Mouse (Mus musculus): ENCODE measurements around the gene Sh2b2.
"Not testable (repeated sequence)": the region's sequence is repeated elsewhere in the genome, so short reads cannot be mapped to it uniquely, and the experiment has no call there.

Sh2b2 gene

GRCm38 (mm10) chr5:136241161-136241560 is 5.2 kb downstream of the Sh2b2 start:
- in situ Hi-C loops (cut with MboI, MseI): no loop called here

DNA sequence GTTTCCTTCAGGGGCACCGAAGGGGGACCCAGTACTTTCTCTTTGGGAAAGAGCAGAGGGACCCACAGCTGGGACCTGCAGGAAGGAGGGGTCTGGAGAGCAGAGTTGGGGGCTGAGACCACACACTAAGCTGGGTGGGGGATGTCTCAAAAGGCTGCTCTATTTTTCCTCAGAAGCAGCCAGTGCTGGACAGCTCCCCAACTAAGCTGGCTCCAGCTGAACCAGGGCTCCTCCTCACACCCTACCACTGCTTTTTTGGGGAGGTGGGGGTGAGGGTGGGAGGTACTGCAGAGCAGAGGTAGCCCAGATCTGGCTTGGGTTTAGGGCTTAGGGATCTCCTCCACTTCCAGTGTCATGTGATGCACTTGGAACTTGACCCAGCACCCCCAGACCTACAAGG is 6.0 kb downstream of the Sh2b2 start:
- in situ Hi-C loops (cut with MboI, MseI): no loop called here

GRCm38 (mm10) chr5:136237607-136238006 is 8.7 kb downstream of the Sh2b2 start:
- in situ Hi-C loops (cut with MboI, MseI): no loop called here

GRCm38 (mm10) chr5:136236611-136237010 is 9.7 kb downstream of the Sh2b2 start:
- in situ Hi-C loops (cut with MboI, MseI): no loop called here

DNA sequence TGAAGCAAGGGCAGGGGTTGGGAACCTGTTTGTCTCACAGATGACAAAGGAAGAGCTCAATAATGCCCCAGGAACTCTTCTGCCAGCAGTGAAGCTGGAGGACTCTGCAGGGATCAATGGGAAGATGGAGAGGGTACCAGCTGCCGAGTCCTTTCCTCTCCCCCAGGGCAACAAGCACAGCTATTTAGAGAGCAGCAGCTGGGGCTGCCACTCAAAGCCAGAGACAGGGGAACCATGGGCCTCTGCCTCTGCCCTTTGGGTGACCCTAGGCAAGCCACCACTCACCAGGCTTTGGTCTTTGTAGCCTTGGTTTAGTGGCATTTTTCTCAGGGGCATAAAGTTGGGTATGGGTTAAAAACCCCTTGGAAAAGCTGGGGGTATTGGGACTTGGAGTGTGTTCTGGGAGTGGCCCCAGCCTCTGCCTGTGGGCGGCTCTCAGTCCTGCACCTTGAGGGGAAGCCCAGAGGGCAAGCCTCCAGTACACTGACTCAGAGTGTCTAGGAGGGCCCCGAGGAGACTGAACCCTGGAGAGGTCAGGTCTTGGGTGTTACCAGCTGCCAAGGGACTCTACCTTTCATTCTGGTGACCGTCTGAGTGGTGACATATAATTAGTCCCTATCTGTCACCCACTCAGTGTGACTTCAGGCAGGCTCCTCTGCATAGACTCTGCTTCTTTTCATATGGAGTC is 15.9 kb downstream of the Sh2b2 start:
- in situ Hi-C loops (cut with MboI, MseI): no loop called here

GRCm38 (mm10) chr5:136226246-136226876 is 20.0 kb downstream of the Sh2b2 start:
- in situ Hi-C loops (cut with MboI, MseI): no loop called here

GRCm38 (mm10) chr5:136218585-136218984 is 27.8 kb downstream of the Sh2b2 start:
- in situ Hi-C loops (cut with MboI, MseI): no loop called here

DNA sequence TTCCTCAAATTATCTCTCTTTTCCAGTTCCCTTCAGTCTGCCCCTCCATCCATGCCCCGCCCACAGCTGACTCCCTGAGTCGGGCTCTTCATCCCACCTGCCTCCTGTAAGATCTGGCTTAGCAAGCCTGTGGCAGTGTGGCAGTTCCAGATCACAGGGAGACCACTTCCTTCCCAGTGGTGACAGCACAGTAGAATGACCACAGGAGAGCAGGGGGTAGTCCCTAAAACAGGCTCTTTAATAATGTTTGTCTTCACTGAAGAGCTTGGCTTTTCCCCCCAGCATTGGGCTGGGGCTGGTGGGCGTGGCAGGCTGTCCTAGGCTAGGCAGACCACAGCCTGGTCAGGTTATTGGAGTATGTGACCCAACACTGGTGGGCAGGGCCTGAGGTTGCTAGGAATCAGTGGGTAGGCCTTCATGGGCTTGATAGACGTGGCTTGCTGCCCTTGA is 28.4 kb downstream of the Sh2b2 start:
- in situ Hi-C loops (cut with MboI, MseI): no loop called here

GRCm38 (mm10) chr5:136217004-136217665 is 29.2 kb downstream of the Sh2b2 start:
- in situ Hi-C loops (cut with MboI, MseI): no loop called here

- in situ Hi-C loops (cut with MboI, MseI): no loop called here
Observed at GRCm38 (mm10) chr5:136215958-136216357, 30.4 kb downstream of the Sh2b2 start.

GRCm38 (mm10) chr5:136215211-136215610 is 31.1 kb downstream of the Sh2b2 start:
- in situ Hi-C loops (cut with MboI, MseI): no loop called here

GRCm38 (mm10) chr5:136213716-136214115 is 32.6 kb downstream of the Sh2b2 start:
- in situ Hi-C loops (cut with MboI, MseI): no loop called here

DNA sequence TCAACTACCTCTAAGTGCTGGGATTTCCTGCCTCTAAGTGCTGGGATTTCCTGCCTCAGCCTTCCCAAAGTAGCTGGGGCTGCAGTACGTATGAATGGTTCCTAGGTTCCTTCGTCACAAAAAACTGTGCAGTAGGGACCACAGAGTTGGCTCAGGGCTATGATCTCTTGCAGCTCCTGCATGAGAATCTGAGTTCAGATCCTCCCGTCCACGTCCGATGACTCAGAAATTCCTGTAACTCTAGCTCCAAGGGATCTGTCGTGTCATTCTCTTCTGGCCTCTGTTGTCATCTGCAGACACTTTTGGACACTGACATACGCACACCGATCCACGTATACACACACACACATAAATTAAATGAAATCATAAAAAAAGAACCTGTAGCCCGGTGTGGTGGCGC is 33.6 kb downstream of the Sh2b2 start:
- in situ Hi-C loops (cut with MboI, MseI): no loop called here

DNA sequence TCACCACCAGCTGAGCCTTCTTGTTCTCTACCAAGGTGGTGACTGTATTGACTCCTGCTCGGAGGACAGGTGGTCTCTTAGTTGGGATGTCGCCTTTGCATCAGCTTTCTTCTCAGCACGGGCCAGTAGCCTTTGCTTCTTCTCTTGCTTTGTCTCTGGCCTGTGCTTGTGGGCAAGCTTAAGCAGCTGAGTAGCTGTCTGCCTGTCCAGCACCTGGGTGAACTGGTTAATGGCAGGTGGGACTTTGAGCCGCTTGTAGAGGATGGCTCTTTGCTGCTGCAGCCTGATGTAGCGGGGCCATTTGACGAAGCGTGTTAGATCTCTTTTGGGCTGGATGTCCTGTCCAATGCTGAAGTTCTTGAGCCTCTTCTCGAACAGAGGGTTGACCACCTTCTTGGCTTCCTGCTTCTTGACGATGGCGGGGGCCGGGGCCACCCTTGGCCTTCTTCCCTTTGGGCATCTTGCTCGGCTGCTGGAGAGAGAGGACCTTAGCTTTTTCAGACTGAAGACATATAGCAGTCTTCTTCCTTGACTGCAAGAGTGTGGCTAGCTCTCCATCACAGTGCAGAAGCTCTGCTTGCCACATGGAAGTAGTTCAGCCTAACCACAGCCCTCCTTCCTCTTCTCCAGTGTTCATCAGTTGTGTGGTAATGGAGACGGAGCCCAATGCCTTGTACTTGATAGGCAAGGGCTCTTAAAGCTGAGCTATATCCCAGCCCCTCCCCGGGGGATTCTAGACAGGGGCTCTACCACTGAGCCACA is 34.8 kb downstream of the Sh2b2 start:
- in situ Hi-C loops (cut with MboI, MseI): not testable (repeated sequence)

- in situ Hi-C loops (cut with MboI, MseI): no loop called here
Observed at GRCm38 (mm10) chr5:136210549-136210948, 35.8 kb downstream of the Sh2b2 start.

DNA sequence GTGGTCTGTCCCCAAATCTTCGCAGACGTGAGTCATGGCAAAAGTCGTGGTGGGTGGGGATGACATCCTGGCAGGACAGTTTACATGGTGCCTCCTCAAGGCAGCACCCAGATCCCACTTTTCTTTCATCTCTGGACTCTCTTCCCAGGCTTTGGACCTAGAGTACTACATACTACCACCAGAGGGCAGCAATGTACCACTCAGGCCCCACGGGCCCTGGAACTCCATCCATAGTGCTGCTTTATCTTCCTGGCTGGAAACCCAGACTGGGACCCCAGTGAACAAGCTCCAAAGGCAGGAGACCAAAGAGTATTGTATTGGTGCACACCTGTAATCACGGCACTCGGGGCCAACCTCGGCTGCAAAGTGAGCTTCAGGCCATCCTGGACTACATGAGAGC is 44.5 kb downstream of the Sh2b2 start:
- in situ Hi-C loops (cut with MboI, MseI): loop anchor here (5.0 kb wide), 1 partner anchor 50 kb away; no protein-coding TSS in a partner anchor

DNA sequence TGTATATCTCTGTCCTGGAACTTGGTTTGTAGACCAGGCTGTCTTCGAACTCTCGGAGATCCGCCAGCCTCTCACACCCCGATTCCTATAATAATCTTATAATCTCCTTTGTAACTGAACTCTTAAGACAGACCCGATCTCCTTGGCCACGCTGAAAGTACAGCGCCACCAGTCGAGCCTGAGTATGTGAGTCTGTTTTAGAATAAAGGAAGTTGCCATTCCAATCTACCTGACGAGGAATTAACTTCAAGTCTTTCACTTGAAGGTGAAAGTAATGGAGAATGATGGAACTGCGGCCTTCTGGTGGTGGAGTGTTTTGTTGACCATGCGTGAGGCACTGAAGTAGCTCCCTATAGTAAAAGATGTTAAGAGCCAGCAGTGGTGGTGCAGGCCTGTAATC is 46.8 kb downstream of the Sh2b2 start:
- in situ Hi-C loops (cut with MboI, MseI): no loop called here

DNA sequence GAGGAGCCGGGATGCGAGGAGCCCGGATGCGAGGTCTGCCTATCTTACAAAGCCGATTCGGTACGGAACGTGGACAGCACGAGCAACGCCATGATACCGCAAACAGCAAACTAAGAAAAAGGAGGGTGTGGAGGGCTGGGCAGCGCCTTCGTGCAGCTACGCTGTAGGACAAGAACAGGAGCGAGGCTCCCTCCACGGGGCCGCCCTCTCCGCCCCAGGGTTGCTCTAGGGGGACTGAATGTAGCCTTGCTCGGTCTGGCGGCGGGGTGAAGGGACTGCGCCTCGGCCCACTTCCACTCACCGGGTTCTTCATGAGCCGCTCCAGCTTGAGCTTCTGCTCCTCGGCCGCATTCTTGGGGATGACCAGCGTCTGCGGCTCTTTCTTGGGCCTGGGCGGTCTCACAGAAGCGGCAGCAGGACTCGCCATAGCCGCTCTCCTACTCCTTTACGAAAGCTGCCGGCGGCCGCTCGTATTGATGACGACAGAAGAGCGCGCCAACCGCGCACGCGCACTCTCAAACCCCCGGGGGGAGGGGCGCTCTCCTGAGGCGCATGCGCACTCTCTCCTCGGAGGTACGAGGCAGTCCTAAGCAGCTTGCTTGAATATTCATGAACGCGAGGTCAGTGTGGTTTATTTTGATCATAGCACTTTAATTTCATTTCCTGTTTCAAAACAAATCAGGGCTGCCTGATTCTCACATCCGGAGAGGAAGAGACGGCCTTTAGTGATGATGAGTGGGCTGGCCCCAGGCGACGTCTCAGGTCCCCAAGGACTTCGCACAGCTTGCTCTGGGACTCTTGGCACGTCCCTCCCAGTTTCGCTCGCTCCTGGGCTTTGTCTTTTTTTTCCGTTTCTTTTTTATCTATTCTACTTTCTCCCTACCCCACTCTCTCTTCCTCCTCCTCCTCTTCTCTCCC is 47.6 kb downstream of the Sh2b2 start, which contains the start of gene Prkrip1:
Gene Prkrip1 (minus strand): TSS at position 490 of the 918 bp plus-strand sequence.
- in situ Hi-C loops (cut with MboI, MseI): no loop called here

DNA sequence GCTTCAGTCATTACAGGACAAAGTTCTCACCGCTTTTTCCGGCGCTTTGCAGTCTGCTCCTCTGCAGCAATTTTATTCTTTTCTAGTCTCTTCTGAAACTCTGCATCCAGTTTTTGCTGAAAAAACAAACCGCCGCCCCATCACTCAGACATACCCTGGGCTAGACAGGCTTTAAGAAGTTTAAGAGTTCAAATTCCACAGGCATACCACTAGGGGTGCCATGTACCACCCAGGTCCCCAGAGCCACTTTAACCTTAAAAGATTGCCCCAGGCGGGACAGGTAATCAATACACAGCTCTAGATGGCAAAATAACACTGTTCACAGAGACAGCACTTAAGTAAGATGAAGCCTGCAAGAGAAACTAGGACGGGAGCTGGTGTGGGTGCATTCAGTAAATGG is 54.5 kb downstream of the Sh2b2 start:
- in situ Hi-C loops (cut with MboI, MseI): no loop called here

- in situ Hi-C loops (cut with MboI, MseI): no loop called here
Observed at GRCm38 (mm10) chr5:136186723-136187122, 59.6 kb downstream of the Sh2b2 start.

DNA sequence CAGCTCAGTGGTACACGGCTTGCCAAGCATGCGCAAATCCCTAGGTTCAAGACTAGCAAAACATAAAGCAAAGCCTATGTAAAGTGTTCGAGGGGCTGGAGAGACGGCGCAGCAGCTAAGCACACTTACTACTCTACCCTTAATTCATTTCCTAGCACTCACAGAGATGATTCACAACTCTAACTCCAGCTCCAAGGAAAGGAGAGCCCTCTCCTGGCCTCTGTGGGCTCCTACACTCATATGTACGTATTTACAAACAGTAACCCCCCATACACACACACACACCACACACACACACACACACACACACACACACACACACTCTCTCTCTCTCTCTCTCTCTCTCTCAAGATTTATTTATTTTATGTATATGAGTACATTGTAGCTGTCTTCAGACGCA is 62.6 kb downstream of the Sh2b2 start:
- in situ Hi-C loops (cut with MboI, MseI): no loop called here
